Mouse (Mus musculus) brown adipose tissue, adult 24 weeks (tissue): Measurements from ENCODE around the gene Trpm8. TPM values are rescaled to one million over a fixed set of nuclear protein-coding genes. Genes with fewer than 3 reads are reported as not detected.

ENCODE experiments used
- H3K27ac ChIP-seq: fragments of 200-500 bp; replicated peaks from 2 replicates; pipeline ENCODE4 v1.5.1; 2012; ENCODE audit warnings: low read depth, mild to moderate bottlenecking, low read length
- H3K4me1 ChIP-seq: fragments of 200-500 bp; 2 replicates; pipeline ENCODE4 v1.6.1; 2012; ENCODE audit warnings: low read length, mixed read lengths; ENCODE audit not compliant: control insufficient read depth, insufficient read depth, insufficient read length
- H3K4me3 ChIP-seq: fragments of 200-500 bp; 2 replicates; pipeline ENCODE4 v1.5.1; 2012; ENCODE audit warnings: low read depth, mild to moderate bottlenecking, low read length, moderate library complexity; ENCODE audit not compliant: insufficient read depth
- polyA plus RNA-seq: library from polyadenylated mRNA; stranded (reverse); fragments of >200 nt; gene quantifications from 2 replicates; pipeline ENCODE4 v1.2.4, GENCODE M21; 2012; ENCODE audit not compliant: missing spikeins, insufficient read depth, insufficient read length

The Trpm8 gene
- polyA plus RNA-seq, 1 experiment, result not detected

DNA sequence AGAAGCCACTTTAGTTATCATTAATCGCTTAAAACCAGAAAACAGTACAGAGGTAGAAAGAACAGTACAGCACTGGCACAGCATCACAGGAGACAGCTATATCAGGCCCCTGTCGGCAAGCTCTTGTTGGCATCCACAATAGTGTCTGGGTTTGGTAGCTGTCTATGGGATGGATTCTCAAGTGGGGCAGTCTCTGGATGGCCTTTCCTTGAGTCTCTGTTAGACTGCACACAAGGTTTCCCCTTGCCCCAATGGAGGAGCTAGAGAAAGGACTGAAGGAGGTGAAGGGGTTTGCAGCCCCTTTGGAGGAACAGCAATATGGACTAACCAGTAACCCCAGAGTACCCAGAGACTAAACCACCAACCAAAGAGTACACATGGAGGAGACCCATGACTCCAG, 14.6 kb downstream of the Trpm8 start:
- H3K27ac ChIP-seq, result no peak overlapping the region
- H3K4me1 ChIP-seq, result no peaks in the 10 kb centered on the region
- no peak overlapping the region for H3K4me3 ChIP-seq

DNA sequence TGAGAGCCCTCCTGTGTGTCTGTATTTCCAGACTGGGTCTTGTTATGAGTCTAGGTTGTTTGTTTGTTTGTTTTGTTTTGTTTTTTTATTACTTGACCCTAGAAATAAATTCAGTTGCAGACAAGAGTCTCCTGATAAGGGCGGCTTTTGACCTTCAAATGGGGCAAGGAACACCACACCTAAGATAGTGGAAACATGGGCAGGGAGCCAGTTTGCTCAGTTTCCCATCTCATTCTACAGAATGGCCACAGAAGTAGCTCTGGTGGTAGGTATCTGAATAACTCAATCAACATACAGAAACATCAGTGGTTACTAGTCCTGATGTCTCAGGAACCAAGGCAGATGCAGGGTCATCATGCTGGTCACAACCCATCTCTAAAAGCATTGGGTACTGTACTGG, 17.2 kb downstream of the Trpm8 start:
- Histone ChIP-seq H3K27ac (no peak overlapping the region), H3K4me1 (no peaks in the 10 kb centered on the region), H3K4me3 (no peak overlapping the region)

DNA sequence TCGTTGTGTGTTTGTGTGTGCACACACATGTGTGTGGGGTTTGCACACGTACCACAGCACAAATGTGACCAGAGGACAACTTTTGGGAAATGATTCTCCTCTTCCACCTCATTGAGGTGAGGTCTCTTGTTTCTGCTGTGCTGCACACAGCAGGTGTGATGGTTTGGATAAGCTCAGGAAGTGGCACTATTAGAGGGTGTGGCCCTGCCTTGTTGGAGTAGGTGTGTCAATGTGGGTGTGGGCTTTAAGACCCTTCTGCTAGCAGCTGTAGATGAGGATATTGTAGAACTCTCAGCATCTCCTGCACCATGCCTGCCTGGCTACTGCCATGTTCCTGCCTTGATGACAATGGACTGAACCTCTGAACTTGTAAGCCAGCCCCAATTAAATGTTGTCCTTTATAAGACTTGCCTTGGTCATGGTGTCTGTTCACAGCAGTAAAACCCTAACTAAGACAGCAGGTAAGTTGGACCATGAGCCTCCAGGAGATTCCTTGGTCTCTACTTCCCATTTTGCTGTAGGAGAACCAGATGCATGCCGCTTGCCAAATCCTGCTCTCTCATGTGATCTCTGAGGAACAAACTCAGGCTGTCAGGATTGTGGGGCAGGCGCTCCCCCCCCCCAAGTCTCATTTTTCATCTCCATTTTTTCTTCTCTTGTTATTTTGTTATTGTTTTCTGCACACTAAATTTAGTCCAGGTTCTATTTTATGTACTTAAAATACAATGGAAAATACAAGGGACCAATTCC, 18.9 kb downstream of the Trpm8 start:
- no peaks in the 10 kb centered on the region for H3K4me1 ChIP-seq
- H3K27ac ChIP-seq, result no peak overlapping the region
- no peak overlapping the region for H3K4me3 ChIP-seq

DNA sequence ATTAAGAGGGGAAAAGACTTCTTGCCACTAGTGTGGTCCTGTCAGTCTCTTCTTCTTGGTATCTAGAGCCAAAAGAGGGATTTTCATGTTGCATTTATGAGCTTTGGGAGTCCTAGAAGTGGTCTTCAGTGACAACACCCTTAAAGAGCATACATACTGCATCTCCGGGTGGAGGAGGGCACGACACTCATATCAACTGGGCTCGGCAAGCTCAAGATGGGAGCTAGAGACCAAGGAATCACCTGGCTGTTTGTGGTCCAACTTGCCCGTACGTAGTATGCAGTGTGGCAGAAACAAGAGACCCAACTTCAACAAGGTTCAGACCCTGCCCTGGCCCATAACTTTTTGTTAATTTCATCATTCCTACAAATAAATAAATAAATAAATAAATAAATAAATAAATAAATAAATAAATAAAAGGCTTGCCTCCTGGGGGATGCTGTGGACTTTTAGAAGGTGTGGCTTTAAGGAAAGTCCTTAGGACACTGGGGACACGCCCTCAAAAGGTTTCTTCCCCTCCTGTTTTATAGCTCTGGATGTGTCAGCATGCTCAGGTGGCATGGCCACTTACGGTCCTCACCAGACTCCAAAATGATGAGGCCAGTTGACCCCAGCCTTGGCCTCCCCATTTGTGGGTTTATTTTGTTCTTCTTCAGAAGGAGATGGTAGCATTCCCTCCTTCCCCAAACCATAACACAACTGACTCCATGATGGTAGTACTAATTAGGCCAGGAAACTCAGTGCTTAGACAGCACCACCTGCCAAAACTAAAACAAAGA, 20.2 kb downstream of the Trpm8 start:
- Histone ChIP-seq H3K27ac (no peak overlapping the region), H3K4me3 (no peak overlapping the region), H3K4me1 (no peaks in the 10 kb centered on the region)

DNA sequence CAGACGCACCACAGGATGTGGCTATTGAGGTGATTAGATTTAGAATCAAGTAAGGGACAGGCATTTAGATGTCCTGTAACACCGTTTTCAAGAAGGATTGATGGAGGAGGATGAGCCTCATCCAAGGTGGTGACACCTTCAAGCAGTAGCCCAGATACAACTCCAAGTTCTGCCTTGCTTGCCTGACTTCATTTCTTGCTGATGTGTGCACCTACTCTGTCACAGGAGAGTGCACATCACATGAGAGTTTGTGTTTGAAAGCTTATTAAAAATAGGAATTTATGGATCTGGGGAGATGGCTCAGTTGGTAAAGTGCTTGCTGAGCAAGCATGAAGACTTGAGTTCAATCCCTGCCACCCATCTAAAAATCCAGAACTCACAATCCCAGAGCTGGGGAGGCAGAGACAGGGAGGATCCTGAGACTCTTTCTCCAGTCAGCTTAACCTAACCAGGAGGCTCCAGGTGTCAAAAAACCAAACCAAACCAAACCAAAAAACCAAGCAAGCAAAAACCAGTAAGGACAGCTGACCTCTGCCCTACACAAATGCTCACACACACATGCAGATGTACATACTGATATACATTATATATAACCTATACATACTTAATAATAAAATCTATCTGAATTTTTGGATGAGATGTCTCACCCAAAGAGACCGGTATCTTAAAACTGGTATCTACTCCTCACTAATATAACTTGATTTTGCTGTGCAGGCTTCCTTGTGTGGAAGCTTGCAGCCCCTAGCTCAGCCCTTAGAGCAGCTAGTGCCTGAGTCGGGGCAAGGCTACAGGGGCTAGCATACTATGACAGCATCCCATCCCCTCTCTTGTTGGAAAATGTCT, 21.4 kb downstream of the Trpm8 start:
- no peaks in the 10 kb centered on the region for H3K4me1 ChIP-seq
- no peak overlapping the region for H3K4me3 ChIP-seq
- no peak overlapping the region for H3K27ac ChIP-seq

DNA sequence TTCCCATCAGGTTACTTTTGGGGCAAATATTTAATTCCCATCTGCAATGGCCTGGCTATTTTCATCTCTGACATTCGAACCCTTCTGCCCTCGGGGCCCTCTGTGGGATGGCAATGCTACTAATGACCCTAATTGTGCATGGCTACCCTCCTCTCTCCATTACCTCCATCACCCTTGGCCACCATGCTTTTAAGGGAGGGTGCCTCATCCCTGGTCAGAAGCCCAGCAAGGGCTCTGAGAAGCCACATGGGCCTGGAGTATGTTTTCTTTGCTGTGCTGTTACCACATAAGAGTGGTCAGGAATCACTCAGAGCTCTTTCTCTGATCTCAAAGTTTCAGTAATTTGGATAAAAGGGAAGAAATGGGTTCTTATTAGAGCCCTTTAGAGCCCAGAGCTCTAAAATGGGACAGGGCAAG, 22.1 kb downstream of the Trpm8 start:
- Histone ChIP-seq H3K4me1 (no peaks in the 10 kb centered on the region), H3K27ac (no peak overlapping the region), H3K4me3 (no peak overlapping the region)

DNA sequence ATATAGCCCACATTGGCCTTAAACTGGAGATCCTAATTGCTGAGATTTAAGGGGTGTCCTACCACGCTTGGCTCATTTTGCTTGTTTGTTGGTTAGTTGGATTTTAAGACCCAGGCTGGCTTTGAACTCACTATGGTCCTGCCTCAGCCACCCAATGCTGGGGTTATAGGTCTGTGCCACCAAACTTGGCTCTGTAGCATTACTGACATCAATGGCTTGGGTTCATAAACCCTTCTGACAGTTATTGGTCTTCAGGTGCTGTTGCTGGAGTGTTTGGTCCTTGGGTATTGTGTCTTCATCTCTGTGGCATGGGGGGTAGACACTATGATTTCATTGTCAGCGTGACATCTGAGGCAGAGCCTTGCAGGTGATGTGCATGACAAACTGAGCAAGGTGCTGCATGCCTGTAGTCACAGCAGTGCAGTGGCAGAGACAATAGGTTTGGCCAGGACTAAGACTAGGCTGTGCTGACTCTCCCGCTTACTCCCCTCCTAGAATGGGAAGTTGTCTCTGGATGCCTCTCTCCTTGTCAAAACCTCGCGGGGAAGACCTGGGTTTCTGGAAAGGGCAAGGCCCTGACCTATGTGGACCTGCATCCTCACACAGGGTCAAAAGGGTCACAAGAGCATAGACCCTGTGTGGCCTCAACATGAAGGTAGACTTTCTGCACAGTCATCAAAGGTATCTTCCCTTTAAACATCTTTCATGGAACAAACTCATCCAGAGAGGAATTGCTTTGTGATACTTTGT, 23.0 kb downstream of the Trpm8 start:
- Histone ChIP-seq H3K4me3 (no peak overlapping the region), H3K27ac (no peak overlapping the region), H3K4me1 (no peaks in the 10 kb centered on the region)

DNA sequence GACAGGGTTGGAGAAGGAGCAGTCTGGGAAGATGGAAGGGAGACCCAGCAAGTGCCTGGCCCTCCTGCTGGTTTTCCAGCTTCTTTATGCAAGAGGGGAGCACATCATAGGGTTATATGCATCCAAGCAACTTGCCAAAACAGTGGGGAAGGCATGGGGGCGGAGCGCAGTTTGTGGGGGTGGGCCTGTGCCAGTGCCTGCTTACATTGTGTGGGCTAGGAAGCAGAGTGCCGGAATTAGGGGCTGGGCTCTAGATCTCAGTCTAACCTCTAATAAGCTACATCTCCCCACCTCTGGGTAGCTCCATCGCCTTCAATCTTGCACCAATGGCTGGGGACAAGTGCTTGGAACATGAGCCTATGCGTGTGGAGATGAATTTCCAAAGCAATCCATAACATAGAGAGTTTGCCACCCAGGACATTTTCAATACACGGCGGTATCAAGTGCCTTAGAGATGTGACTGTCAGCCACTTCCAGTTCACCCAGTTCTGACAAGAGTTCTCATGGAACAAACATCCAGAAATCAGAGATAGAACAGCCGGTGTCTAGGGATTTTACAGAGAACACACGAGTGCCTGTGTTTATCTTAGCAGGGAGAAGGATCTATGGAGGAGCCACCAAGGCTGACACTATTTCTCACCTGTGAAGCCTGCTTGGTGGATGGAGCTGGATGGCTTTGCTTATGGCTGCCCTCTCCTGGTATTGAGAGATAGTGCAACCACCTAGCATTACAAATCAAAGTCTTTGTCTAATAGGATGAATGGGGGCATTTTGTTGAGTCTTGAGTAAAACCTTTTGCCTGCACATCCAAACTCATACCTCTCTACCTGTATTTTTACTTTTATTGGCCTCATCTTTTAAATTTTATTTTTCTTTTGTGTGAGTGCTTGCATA, 23.9 kb downstream of the Trpm8 start:
- H3K4me3 ChIP-seq, result no peak overlapping the region

DNA sequence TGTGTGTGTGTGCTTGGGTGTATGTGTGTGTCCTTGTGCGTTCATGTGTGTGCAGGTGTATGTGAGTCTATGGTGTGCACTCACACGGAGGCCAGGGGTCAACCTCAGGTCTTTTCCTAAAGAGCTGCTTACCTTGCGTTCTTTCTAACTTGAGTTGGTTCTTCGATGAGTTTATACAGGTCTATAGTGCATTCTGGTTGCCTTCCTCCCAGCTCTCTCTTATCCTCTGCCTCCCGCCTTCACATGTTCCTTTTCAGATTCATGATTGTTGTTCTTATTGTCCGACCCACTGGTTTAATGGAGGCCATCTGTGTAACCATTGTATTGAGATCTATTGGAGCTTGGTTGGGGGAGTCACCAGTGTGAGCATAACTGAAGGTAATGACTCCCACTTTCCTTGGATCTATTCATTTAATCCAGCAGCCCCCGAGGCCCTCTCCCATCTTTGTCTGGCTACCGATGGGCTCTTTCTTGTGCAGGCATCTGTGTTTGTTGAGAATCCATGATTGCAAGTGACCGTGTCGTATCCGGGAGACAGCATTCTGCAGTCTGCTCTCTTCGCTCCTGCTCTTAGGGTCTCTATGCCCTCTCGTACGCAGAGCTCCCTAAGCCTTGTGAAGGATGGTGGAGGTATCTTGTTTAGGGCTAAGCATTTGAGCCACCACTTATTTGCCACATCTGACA, 24.7 kb downstream of the Trpm8 start:
- Histone ChIP-seq H3K4me3 (no peak overlapping the region), H3K4me1 (no peaks in the 10 kb centered on the region), H3K27ac (no peak overlapping the region)

More for the DNA sequence above, 23.9 kb downstream of the Trpm8 start:
- H3K4me1 ChIP-seq, result no peaks in the 10 kb centered on the region
- no peak overlapping the region for H3K27ac ChIP-seq

DNA sequence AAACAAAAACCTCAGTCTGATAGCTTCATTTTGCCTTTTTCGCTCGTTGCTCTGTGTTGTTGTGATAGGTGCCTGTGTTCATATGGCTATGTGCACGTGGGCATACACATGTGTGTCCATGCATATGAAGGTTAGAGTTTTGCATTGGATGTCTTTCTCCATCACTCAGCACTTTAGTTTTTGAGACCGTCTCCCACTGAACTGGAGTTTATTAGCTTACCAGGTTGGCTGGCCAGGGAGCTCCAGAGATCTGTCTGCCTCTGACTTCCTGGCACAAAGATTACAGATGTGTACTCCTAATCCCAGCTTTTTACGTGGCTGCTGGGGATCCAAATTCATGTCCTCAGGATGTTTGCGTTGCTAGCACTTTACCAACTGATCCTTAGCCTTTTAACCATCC, 26.3 kb downstream of the Trpm8 start:
- H3K4me3 ChIP-seq, result no peak overlapping the region
- H3K27ac ChIP-seq, result no peak overlapping the region
- H3K4me1 ChIP-seq, result no peaks in the 10 kb centered on the region

DNA sequence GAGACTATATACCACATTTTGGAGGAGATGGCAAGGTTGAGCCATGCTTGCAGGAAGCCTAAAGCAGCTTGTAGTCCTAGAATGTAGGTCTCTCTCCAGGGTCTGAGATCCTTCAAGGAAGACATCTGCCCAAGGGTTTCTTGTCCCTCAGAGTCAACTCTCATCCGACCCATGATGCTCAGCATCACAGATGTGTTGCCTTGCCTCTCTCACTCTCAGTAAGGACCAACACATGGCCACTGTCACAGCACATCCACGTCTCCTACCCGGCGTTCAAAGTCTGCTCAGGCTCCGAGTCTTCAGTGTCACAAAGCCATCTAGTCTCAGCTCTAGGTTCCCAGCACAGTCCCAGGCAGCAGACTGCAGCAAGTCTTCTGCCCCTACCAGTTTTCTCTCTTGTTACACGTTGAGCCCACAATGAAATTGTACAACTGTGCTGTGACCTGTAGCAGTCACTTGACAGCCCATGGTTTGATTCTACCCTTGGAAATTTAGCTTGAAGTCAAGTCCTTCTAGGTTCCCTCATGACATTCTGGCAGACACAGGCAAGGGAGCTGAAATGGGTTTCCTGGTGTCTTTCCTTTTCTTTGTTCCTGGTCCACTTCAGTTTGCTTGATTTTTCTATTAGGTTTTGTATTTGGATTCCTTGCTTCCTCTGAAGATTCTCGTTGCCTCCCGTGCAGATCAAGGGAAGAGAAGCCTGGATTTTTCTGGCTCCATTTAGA, 27.0 kb downstream of the Trpm8 start:
- Histone ChIP-seq H3K4me3 (no peak overlapping the region), H3K27ac (no peak overlapping the region), H3K4me1 (no peaks in the 10 kb centered on the region)

DNA sequence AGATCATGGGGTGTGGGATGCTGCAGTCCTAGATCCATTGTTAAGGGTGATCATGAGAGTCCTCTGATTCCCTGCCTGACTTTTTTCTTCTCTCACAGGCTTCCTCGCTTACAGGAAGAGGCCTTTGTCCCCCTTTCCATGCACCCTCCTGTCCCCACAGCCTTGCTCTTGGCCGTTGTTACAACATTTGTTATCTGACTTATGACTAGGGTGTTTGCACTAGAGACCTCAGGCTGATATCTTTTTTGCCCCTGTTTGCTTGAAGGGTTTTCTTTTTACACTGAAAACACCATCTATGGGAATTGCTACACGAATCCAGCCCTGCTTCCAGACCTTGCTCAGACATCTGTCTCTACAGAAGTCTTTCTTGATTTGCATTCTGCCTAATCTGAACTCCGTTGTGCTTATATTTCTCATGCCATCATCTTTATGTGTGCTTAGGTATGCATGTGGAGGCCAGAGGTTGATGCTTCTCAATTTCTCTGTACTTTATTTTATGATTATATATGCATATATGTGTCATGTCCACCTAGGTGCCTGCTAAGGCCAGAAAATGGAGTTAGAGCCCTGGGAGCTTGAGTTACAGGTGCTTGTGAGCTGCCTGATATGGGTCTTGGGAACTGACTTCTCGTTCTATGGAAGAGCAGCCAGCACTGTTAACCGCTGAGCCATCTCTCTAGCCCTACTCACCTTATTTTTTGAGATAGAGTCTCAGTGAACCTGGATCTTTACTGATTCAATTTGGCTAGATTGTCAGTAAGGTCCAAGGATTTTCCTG, 27.7 kb downstream of the Trpm8 start:
- Histone ChIP-seq H3K4me1 (no peaks in the 10 kb centered on the region), H3K4me3 (no peak overlapping the region), H3K27ac (no peak overlapping the region)
